Mouse (Mus musculus): ENCODE results near the gene Cldn34c1. TPM values are rescaled to one million over a fixed set of nuclear protein-coding genes. Genes with fewer than 3 reads are reported as not detected.

Gene Cldn34c1
- 1.6 and 1.7 TPM in 2 replicates for polyA plus RNA-seq (2012; rRNA removed)

DNA sequence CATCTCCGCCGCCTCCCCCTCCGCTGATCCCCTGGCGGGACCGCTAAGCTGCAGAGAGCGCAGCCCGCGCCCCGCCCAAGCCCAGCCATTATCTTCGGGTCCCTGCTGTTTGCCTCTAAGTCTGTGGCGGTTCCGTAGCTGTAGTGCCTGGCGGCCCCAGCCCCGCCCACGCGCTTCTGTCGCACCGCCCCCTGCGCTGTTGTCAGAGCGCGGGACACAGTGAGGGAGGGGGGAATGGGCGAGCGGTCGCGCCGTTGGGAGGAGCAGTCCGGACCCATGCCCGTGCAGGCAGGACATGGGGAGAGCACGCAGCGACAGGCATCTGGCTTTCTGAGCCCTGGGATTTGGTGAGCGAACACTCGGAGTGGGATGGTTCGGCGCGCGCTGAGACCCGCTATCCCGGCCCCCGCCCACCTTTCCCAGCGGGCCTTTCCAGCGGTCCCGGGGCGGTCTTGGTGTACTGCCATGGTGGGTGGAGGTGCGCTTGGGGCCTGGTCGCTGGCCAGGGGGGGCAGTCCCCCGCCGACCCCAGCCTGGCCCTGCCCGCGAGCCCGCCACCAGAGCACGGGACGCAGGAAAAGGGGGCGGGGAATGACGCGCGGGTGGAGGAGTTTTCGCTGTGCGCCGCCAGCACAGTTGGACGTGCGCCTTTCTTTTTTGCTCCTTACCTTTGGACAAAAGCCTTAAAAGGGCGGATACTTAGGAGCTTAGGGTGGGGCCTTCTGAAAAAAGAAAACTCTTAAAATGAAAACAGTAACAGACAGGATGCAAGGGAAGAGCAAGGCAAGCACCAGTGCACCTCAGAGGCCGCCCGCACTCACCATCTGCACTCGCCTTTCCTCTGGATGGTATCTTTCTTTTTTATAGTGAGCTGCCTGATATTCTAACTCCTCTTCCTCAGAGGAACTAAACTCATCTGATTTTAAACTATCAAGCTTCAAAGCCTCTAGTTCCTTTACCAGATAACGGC lies at the start of gene Cldn34c1:
TSS of gene Cldn34c1 (plus strand) at position 205 of the 970 bp plus-strand sequence.

DNA sequence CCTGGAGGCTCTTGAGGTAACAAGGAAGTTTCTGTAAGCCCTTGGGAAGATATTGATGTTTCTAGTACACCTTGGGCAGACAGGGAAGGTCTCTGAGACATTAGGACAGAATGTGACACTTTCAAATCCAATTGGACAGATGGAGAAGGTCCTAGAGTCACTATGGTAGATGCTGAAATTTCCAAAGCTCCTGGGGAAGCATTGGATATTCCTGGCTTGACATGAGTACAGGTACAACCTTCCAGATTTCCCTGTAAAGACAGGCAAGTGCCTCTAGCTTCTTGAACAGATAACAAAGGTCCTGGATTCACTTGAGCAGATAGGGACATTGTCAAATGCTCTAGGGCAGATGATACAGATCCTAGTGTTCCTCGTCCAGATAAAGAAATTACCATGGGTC lies 119.1 kb downstream of the Cldn34c1 start, which contains the start of gene Srsx:
TSS of gene Srsx (minus strand) at position 101 of the 400 bp plus-strand sequence.

Other genes starting within 250 kb of the Cldn34c1 start
- not detected in 2 replicates for gene Gm17521, start 73.8 kb upstream of the Cldn34c1 start, polyA plus RNA-seq (2012; rRNA removed)
- gene Srsx, start 119.0 kb downstream of the Cldn34c1 start, polyA plus RNA-seq (2012; rRNA removed) = not detected in 2 replicates
- not detected in 2 replicates for gene Gm17577, start 143.4 kb downstream of the Cldn34c1 start, polyA plus RNA-seq (2012; rRNA removed)

All from liver, embryonic 18 days (tissue).